Mouse (Mus musculus) olfactory bulb, adult 2 months (tissue): ENCODE measurements around the gene Hif1an.

Experiments
- CTCF ChIP-seq: fragments of 200-500 bp; IDR thresholded peaks from 2 replicates; pipeline ENCODE4 v1.5.1; 2012; ENCODE audit warnings: low read depth, mild to moderate bottlenecking, low read length, moderate library complexity; ENCODE audit not compliant: insufficient read depth
- POLR2A ChIP-seq: fragments of 200-500 bp; IDR thresholded peaks from 2 replicates; pipeline ENCODE4 v1.6.1; 2012; ENCODE audit warnings: mild to moderate bottlenecking, low read depth, low read length, moderate library complexity; ENCODE audit not compliant: insufficient read depth

- TF ChIP-seq POLR2A (no peak), CTCF (no peak)
Observed at GRCm38 (mm10) chr19:44553286-44553685, 9.4 kb upstream of the Hif1an start.
